Mouse (Mus musculus) erythroblast, embryonic 14.5 days (primary cell): ENCODE data around the gene Ackr4.

Experiments
- GATA1 ChIP-seq: IDR thresholded peaks from 2 replicates; pipeline ENCODE4 v1.6.1; 2012; ENCODE audit warnings: low read length, inconsistent platforms, mixed read lengths
- TAL1 ChIP-seq: IDR thresholded peaks from 3 replicates; pipeline ENCODE4 v1.6.1; 2012; ENCODE audit warnings: low read length, inconsistent platforms, mixed read lengths

DNA sequence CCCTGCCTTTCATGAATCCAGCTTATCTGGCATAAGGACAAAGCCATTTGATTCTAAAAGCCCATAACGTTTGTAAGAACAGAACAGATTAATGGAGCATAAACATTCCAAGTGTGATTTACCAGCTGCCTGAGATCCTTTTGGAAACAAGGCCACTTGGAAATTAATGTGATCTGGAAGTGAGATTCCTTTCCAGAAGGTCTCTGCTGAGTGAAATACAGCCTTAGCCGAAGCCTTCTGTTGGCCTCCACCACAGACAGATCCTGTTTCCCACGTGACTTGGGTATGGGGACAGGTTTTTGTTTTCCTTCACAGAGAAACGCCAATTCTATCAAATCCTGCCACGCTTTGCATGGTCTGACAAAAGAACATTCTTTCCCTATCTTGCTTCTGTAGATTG is 3.1 kb downstream of the Ackr4 start:
- no peak for TF ChIP-seq GATA1
- no peak for TF ChIP-seq TAL1
